Mouse (Mus musculus) megakaryocyte progenitor cell, adult 5-6 weeks (primary cell): Measurements from ENCODE around the gene Poc1b. TPM values are rescaled to one million over a fixed set of nuclear protein-coding genes. Genes with fewer than 3 reads are reported as not detected.

Experiments used
- total RNA-seq, 2 experiments: library from RNA; stranded (forward) in 1 of 2; stranded (reverse) in 1 of 2; fragments of 157-497, 149-512 nt in 1 of 2; fragments of 200-1000 nt in 1 of 2; gene quantifications; 2 replicates each; pipeline versions ENCODE4 v1.2.3 to v1.2.4; 2015 to 2017

Gene Poc1b
- total RNA-seq, 2 experiments from 2014 or later: 12.0 to 41.8 TPM

Other genes with a start within 250 kb of the Poc1b start
- gene Atp2b1, start 192.6 kb upstream of the Poc1b start, total RNA-seq (2015): 31.2 and 32.3 TPM in 2 replicates
- gene Atp2b1, start 192.6 kb upstream of the Poc1b start, total RNA-seq (2017): 28.5 and 57.0 TPM in 2 replicates
- 8.5 and 10.8 TPM in 2 replicates for gene Galnt4, start 1.1 kb downstream of the Poc1b start, total RNA-seq (2015)
- 9.9 and 11.8 TPM in 2 replicates for gene Galnt4, start 1.1 kb downstream of the Poc1b start, total RNA-seq (2017)
- gene Phxr2, start 19.3 kb downstream of the Poc1b start, total RNA-seq (2015): not detected in 2 replicates
- gene Phxr2, start 19.3 kb downstream of the Poc1b start, total RNA-seq (2017): not detected in 2 replicates
- gene Dusp6, start 156.2 kb downstream of the Poc1b start, total RNA-seq (2015): 23.6 and 24.7 TPM in 2 replicates
- 19.7 and 19.9 TPM in 2 replicates for gene Dusp6, start 156.2 kb downstream of the Poc1b start, total RNA-seq (2017)